Mouse (Mus musculus) midbrain, embryonic 14.5 days (tissue): ENCODE results near the gene Shc1. TPM values are rescaled to one million over a fixed set of nuclear protein-coding genes. Genes with fewer than 3 reads are reported as not detected.

Source experiments
- ATAC-seq: fragments of 200-750 bp; cut with Nextera tagmentation; 2 replicates; pipeline ENCODE4 v1.8.0; 2017; ENCODE audit warnings: moderate number of reproducible peaks, moderate library complexity; ENCODE audit not compliant: low FRiP score, low TSS enrichment
- DNase-seq: peaks from one replicate; pipeline ENCODE4 v3.0.0-alpha.2; 2015
- H3K27ac ChIP-seq: fragments of 300-500 bp; sonication (generic); replicated peaks from 2 replicates; pipeline ENCODE4 v1.5.1; 2014; ENCODE audit warnings: mild to moderate bottlenecking, low read depth, low read length, moderate library complexity
- H3K27me3 ChIP-seq: fragments of 300-500 bp; sonication (generic); 2 replicates; pipeline ENCODE4 v1.6.1; 2014; ENCODE audit warnings: low read length, control low read depth, mixed read lengths; ENCODE audit not compliant: control insufficient read depth, insufficient read depth
- H3K36me3 ChIP-seq: fragments of 300-500 bp; sonication (generic); 2 replicates; pipeline ENCODE4 v1.6.1; 2014; ENCODE audit warnings: low read length, control low read depth; ENCODE audit not compliant: control insufficient read depth, insufficient read depth
- H3K4me1 ChIP-seq: fragments of 300-500 bp; sonication (generic); 2 replicates; pipeline ENCODE4 v1.6.1; 2014; ENCODE audit warnings: mild to moderate bottlenecking, antibody characterized with exemption, low read length, control low read depth; ENCODE audit not compliant: control insufficient read depth, insufficient read depth
- H3K4me2 ChIP-seq: fragments of 300-500 bp; sonication (generic); 2 replicates; pipeline ENCODE4 v1.6.1; 2014; ENCODE audit warnings: mild to moderate bottlenecking, low read length, moderate library complexity
- H3K4me3 ChIP-seq: fragments of 300-500 bp; sonication (generic); replicated peaks from 2 replicates; pipeline ENCODE4 v1.5.1; 2014; ENCODE audit warnings: low read depth, low read length
- H3K9ac ChIP-seq: fragments of 300-500 bp; sonication (generic); replicated peaks from 2 replicates; pipeline ENCODE4 v1.6.1; 2014; ENCODE audit warnings: mild to moderate bottlenecking, low read length, moderate library complexity
- H3K9me3 ChIP-seq: fragments of 300-500 bp; sonication (generic); 2 replicates; pipeline ENCODE4 v1.6.1; 2016; ENCODE audit warnings: low read length, control low read depth, mixed read lengths; ENCODE audit not compliant: control insufficient read depth
- WGBS: fragments of 180-500 bp; shearing (Covaris S2); extraction: QIAGEN DNeasy Blood & Tissue Kit; methylation state at CpG from one replicate; pipeline ENCODE4 v1.1.7; 2014; 5-methylcytosine and 5-hydroxymethylcytosine counted together
- polyA plus RNA-seq: library from polyadenylated mRNA; unstranded; fragments of >200 nt; fragmentation: Nextera tagmentation; extraction: Ambion mirVana; gene quantifications from 2 replicates; pipeline ENCODE4 v1.2.1, GENCODE M21; 2014

The Shc1 gene
- polyA plus RNA-seq, 1 experiment from 2014 or later: 10.2 TPM

DNA sequence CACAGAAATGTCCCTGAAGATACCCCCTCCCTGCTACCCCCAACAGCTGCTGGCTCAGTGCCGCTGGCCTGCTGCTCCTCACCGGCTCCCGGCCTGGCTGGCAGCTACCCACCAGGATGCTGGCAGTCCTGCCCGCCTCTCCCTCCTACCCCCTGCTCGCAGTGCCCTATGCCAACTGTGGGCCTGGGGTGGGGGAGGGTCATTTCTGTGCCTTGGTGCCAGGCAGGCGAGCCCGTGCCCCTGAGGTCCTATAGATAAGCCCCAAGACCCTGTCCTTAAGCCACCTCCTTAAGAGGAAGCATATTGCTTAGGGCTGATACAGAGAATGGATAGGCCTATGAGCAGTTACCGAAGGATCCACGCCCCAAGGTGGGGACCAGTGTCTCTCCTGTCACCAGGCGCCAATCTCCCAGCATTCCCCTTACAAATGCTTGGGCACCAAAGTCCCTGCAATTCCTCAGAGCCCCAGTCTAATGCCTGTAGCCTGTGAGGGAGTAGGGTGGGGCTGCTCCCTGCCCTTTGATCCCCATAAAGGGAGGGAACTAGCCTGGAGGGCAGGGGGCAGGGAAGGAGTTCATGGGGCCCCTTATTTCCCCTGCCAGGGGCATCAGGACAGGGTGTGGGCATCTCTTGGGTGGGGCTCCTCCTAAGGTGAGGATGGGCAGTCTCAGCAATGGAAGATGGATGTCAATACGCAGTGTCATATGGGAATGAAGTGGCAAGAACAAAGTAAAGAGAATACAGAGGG, 29.9 kb upstream of the Shc1 start:
- no peak overlapping the region for H3K4me2 ChIP-seq
- H3K4me3 ChIP-seq: no peak overlapping the region
- no peaks in the 10 kb centered on the region for H3K27me3 ChIP-seq
- H3K9me3 ChIP-seq: no peaks in the 10 kb centered on the region
- WGBS: 75% methylated on average over 11 of the region's 11 CpGs
- no peaks in the 10 kb centered on the region for H3K36me3 ChIP-seq
- no peak overlapping the region for H3K9ac ChIP-seq
- H3K4me1 ChIP-seq: peaks cover 24% of the 10 kb centered on the region
- ATAC-seq: no peak
- no peak overlapping the region for H3K27ac ChIP-seq
- peak; percentile 24 for DNase-seq

DNA sequence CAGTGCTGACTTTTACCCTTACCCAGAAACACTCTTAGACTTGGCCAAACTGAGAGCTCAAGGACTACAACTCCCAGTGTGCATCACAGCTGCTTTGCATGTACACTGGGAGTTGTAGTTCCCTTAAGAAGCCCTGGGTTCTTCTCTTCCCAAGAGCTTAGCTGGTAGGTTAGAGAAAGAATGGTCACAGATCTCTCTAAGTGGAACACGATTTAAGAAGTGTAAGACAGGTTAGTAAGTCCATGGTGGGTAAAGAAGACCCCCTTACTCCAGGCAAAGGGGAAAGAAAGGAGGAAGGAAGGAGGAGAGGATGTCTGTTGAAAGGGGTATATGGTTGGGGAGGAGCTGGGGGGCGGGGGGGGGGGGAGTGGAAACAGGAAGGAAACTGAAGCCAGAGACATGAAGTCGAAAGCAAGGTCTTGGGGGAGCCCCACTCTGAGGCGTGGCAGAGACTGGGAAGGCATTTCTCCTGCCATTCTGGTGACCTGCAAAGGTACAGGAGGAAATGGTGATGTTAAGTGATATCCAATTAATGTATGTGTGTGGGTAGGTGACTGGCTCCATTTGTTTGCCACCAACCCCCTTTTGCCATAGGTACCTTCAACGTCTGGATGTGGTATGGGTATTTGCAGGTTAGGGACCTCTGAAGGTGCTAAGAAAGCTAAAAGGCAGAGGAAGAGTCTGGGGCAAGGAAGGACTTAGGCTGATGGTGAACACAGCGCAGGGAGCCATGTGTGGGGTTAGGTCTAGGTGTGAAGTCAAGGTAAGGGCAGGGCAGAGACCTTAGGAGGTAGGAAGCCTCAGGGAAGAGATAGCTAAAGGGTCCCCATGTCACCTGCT, 29.1 kb upstream of the Shc1 start:
- no peaks in the 10 kb centered on the region for H3K27me3 ChIP-seq
- ATAC-seq (no peak), DNase-seq (peak; percentile 79)
- H3K27ac ChIP-seq: no peak overlapping the region
- H3K4me2 ChIP-seq: no peak overlapping the region
- H3K4me1 ChIP-seq: peaks cover 24% of the 10 kb centered on the region
- 59% methylated on average over 6 of the region's 6 CpGs for WGBS
- no peak overlapping the region for H3K4me3 ChIP-seq
- H3K36me3 ChIP-seq: no peaks in the 10 kb centered on the region
- no peak overlapping the region for H3K9ac ChIP-seq
- no peaks in the 10 kb centered on the region for H3K9me3 ChIP-seq

DNA sequence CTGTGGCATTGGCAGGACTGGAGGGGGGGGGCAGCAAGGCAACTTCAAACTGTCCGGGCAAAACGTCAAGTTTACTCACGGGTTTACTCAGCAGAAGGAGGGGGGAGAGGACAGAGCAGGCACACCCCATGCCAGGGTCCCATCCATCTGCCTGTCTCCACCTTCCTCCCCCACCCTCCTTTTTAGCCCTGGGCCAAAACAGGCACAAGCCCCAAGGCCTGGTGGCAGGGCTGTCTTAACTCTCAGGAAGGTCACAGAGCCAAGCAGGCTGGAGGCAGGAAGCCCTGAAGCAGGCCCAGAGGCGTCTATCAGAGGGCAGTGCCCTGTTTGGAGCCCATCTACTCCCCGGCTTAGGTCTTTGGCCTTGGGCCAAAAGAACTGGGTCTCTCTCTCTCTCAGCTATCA, 28.1 kb upstream of the Shc1 start:
- H3K9ac ChIP-seq: no peak overlapping the region
- no peak overlapping the region for H3K27ac ChIP-seq
- 64% methylated on average over 5 of the region's 5 CpGs for WGBS
- no peak overlapping the region for H3K4me2 ChIP-seq
- ATAC-seq: no peak
- H3K4me1 ChIP-seq: peaks cover 33% of the 10 kb centered on the region
- H3K4me3 ChIP-seq: no peak overlapping the region
- no peaks in the 10 kb centered on the region for H3K9me3 ChIP-seq
- DNase-seq: peak; percentile 31
- no peaks in the 10 kb centered on the region for H3K36me3 ChIP-seq
- H3K27me3 ChIP-seq: 0 out of 2 replicates have a peak, but pooled peaks cover 3% of the 10 kb centered on the region

DNA sequence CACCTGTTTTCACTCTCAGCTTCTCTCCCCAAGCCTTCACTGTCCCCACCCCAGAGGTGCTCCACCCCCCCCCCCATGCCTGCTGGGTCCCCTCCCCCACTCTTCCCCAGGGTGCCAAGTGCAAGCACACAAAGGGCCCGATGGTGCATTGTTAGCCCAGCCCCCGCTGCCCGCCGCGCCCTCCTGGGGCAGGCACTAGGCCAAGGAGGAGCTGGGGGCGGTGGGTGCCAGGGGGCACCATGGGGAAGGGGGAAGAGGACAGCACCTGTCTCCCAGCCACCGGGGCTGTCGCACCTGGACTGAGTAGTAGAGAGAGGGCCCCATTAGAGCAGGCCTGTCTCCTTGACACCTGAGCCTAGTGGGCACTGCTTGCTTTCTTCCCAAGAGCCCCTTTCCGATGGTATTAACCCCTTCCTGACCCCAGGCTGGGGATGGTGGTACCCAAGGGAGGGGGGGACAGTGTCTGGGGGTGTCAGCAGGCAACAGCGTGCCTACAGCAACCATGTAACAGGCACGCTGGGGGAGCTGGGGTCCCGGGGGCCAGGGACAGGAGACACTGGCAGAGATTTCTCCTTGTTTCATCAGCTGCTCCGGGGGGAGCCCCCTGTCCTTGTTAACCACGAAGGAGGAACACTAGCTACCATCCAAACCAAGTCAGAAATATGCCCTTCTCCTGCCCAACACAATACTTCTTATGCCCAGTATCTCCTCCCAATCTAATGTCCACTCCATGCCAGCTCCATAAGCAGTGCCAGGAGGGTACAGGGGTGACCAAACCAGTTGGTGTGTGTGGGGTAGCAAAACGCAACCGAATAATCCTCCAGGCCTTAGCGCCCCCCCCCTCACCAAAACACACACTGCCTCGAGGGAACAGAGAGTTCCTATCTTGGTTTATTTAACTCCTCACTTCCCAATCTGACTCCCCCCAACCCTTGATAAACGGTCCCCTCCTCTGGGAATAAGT, 27.3 kb upstream of the Shc1 start:
- H3K27me3 ChIP-seq: peaks cover 12% of the 10 kb centered on the region; the same call in 1 of the 2 replicates
- H3K36me3 ChIP-seq: no peaks in the 10 kb centered on the region
- H3K9ac ChIP-seq: peak overlapping the region; percentile 54
- WGBS: 11% methylated on average over 19 of the region's 19 CpGs
- peak overlapping the region; percentile 50 for H3K4me3 ChIP-seq
- H3K9me3 ChIP-seq: no peaks in the 10 kb centered on the region
- DNase-seq: no peak
- ATAC-seq: no peak
- H3K4me1 ChIP-seq: peaks cover 41% of the 10 kb centered on the region
- peak overlapping the region; percentile 100 for H3K4me2 ChIP-seq
- no peak overlapping the region for H3K27ac ChIP-seq

DNA sequence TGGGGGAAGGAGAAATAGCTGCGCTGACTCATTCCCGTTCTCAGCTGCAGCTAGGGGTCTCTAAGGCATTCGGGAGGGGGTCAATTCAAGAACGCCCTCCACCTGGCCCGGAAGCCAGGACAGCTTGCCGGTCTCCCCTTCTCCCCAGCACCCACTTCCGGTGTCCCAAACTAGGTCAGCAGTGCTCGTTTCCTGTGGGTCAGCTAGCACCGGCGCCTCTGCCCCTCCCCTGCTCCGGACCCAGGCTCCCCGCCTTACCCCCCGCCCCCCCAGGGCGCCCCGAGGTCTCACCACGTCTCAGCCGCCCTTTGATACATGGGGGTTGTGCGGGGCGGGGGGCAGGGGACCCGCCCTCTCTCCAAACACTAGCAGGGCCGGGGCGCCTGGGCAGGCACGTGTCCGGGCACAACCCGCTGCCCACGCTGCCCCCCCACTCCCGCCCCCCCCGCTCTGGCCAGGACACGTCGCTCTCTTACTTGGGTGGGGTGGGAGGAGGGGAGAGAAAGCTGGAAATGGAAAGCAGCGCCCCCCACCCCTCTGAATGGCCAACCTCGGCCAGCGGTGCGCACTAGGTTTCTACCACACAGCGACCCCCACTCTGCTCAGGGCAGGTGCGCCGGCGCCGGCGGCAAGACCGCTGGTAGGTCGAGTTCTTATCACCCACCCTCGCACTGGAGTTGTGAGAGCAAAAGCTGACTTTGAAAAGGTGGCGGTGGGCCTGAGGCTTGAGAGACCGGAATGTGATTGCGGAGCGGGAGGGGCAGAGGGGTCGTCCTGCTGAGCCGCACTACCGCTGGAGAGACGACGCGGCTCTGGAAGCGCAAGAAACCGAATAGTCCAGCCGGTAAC, 26.4 kb upstream of the Shc1 start:
- H3K4me1 ChIP-seq: peaks cover 45% of the 10 kb centered on the region

DNA sequence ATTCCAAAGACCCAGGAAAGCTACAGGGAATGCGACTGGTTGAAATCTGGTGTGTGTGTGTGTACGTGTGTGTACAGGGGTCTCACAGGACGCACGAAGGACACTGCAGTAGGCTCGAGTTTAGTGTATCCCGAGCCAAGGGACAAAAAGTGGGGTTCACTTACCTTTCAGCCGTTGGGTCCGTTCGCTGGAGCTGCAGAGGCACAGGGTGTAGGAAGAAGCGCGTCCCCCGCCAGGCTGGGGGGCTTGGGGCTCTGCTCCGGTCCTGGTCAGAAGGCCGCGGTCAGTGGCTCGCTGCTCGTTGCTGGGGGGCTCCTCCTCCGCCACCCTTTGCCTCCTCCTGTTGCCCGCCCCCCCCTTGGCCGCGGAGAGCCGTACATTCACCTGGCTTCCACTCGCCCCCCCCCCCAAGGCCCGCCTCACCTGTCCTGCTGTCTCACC, 25.4 kb upstream of the Shc1 start:
- under 1% methylated on average over 22 of the region's 24 CpGs for WGBS
- no peak for DNase-seq
- peaks cover 45% of the 10 kb centered on the region for H3K4me1 ChIP-seq

More for the DNA sequence above, 26.4 kb upstream of the Shc1 start:
- Histone ChIP-seq H3K27ac (0 out of 2 replicates have a peak overlapping the region, but pooled peaks have one; percentile 2), H3K9me3 (no peaks in the 10 kb centered on the region), H3K36me3 (no peaks in the 10 kb centered on the region), H3K4me2 (peak overlapping the region; percentile 100), H3K4me3 (peak overlapping the region; percentile 50), H3K27me3 (peaks cover 15% of the 10 kb centered on the region; the same call in 1 of the 2 replicates), H3K9ac (peak overlapping the region; percentile 54)
- DNase-seq (peak; percentile 60), ATAC-seq (no peak)
- under 1% methylated on average over 56 of the region's 56 CpGs for WGBS

DNA sequence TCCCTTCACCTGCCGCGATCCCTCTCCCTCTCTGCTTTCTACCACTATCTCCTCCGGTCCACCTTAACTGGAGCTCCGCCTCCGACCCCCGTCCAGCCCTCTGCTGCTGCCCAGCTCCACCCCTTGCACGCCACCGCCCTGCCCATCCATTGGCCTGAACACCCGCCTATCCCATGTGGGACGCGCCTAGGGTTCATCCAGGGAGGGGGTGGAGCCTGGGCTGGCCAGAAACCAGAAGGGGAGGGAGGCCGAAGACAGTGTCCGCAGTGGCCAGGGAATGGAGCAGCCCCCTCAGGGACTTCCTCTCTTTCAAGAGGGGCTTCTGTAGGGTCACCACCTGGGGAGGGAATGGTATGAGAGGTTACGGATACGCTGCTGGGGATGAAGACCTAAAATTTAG, 24.6 kb upstream of the Shc1 start:
- H3K36me3 ChIP-seq: no peaks in the 10 kb centered on the region
- peaks cover 15% of the 10 kb centered on the region; the same call in 1 of the 2 replicates for H3K27me3 ChIP-seq
- H3K4me2 ChIP-seq: peak overlapping the region; percentile 100
- H3K4me3 ChIP-seq: peak overlapping the region; percentile 38
- DNase-seq (peak; percentile 94), ATAC-seq (peak; percentile 93)
- peaks cover 45% of the 10 kb centered on the region for H3K4me1 ChIP-seq
- 1% methylated on average over 15 of the region's 15 CpGs for WGBS
- no peaks in the 10 kb centered on the region for H3K9me3 ChIP-seq
- H3K27ac ChIP-seq: no peak overlapping the region; the same call in 1 of the 2 replicates
- H3K9ac ChIP-seq: peak overlapping the region; percentile 36

More for the DNA sequence above, 25.4 kb upstream of the Shc1 start:
- ATAC-seq: no peak
- Histone ChIP-seq H3K9ac (no peak overlapping the region), H3K27me3 (peaks cover 15% of the 10 kb centered on the region; the same call in 1 of the 2 replicates), H3K4me3 (peak overlapping the region; percentile 50), H3K36me3 (no peaks in the 10 kb centered on the region), H3K27ac (no peak overlapping the region), H3K4me2 (peak overlapping the region; percentile 100), H3K9me3 (no peaks in the 10 kb centered on the region)
